Mouse (Mus musculus): ENCODE data around the gene Kank3. TPM values are rescaled to one million over a fixed set of nuclear protein-coding genes. Genes with fewer than 3 reads are reported as not detected.

Kank3 gene
- polyA plus RNA-seq (2017; shearing (Covaris generic)), result 4.7 TPM

DNA sequence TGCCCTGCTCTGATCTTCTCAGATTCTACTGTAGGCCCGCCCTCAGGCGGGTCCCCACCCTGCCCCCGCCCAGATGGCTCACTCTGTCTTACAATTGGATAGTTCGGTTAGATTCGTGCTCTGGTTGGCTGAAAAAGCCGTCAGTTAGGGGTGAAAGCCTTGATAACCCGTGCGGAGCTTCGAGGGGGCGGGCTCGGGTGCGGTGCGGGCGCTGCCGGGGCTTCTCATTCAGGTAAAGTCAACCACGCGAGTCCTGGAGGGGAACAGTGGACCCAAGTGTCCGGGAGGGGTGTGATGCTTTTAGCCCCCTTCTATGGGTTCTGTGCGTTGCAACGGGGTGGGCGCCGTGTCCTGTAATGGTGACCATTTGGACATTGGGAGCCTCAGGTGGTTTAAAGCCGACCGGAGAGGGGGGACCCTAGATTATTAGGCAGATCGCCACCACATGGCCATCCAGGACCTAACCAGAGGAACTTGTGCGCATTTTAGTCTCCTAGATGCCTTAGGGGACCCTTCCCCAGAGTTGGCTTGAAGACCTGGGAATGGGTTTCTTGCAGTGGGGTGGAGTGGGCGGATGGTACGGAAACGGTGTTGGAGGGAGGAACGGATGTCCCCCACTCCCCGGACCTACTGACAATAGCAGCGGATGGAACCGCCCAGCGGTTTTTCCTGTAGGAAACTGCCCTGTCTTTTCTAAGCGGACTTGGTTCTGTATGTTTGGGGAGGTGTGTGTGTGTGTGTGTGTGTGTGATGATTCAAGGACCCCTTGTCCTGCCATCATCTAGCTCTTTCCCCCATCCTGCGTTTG lies at the start of gene Kank3:
TSS of gene Kank3 (plus strand) at position 186 of the 808 bp plus-strand sequence.

DNA sequence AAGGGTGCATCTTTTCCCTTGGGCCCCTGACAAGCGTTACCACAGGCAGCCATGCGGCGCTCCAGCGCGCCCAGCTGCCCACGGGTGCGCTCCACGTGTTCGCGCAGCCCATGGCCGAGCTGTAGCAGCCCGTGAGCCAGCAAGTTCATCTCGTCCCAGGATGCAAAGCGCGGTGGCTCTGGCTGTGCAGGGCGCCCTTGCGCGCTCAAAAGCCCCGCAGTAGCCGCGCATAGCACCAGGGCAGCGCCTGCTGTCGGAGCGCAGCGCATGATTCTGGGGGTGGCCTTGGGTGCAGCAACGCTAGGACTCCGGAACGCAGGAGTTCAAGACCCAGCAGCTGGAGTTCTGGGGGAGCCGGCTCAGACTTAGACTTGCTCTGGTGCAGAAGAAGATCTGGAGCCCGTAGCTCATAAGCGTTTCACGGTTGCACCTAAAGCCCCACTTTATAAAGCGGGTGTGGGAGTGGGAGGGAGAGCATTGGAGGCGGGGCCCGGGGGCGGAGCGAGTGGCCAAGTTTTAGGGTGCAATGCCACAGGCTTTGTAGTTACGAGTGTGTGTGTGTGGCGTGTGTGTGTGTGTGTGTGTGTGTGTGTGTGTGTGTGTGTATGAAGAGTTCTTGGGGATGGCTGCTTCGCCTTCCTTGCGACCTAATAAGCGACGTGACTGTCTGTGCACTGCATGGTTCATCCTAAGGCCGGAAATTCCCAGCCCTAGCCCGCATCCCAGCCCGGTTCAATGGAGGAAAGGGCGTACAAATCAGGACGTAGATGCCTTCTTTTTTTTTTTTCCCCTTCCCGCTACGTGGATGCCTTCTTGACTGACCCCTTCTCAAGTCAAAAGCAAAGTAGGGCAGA lies 29.0 kb upstream of the Kank3 start, which contains the start of gene Angptl4:
TSS of gene Angptl4 (minus strand) at position 707 of the 854 bp plus-strand sequence.

DNA sequence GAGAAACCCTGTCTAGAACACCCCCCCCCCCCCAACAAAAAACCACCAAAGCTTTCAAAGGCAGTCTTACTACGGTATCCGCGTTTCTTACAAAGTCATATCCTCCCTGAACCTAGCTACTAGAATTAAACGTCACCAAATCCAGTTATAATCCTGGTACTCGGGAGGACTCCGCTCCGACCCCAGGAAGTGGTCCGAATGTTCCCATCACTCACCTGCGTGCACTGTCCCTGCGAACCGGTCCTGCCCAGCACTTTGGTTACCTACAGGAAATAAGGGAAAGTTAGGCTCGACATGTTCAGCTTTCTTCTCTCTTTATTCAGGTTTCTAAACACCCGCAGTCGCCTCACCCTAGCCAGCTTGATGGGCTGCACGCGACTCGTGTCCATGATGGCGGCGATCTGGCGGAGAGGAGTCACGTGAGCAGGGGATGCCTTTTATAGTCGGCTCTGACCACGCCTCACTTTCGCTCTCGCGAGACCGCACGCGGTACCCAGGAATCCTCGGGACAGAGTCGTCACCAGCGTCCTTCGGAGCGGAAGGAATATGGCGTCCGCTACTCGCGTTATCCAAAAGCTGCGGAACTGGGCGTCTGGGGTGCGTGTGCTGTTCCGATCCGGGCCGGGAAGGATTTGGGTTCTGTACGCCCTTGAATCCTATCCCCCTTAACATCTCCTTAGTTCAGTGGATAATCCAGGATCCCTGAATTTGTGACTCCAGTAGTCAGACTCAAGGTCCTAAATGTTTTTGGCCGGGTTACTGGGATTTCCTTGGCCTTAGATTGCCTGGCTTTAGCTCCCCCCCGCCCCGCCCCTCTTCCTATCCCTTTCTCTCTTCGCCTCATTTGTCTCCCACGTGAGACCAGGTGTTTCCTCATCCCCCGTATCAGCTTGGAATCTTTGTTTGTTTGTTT lies 14.0 kb downstream of the Kank3 start, which contains the start of the genes Rps28 and Ndufa7:
TSS of gene Rps28 (minus strand) at position 479 of the 913 bp plus-strand sequence.
TSS of gene Ndufa7 (plus strand) at position 489 of the 913 bp plus-strand sequence.

DNA sequence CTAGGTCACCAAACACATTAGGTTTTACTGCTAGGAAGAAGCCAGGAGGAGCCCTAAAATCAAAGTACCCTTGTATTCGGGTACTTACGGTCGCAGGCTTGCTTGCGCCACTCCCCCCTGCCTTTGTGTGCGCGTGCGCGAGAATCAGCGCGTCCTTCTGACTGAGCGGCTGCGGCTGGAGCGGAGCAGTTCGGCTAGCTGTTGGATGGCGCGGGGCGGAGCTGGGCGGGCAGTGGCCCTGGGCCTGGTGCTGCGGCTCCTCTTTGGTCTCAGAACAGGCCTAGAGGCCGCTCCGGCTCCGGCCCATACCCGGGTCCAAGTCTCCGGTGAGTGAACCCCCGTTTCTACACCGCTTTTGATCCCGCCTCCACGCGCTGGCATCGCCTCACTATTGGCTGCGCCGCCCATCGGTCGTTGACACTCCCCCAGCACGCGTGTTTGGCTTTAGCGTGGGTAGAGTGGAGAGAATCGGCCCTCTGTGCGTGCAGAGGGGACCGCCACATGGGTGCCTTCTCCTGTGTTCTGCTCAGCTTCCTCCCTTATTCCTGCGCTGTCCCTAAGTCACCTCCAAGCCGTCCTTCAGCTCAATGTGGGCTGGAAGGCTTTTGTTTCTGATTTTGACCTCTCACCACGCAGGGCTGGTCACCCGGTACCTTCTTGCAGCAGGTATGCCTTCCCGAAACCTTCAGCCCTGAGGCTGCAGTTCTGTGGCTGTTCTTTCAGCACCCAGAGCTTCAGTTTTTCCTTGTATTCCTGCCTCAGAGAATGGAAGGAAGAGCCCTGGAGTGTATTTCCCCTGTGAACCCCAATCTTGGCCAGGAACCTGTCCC lies 32.9 kb downstream of the Kank3 start, which contains the start of gene Cd320:
TSS of gene Cd320 (plus strand) at position 126 of the 830 bp plus-strand sequence.

Other genes with a start within 250 kb of the Kank3 start
- gene Zfp414, start 181.4 kb upstream of the Kank3 start, polyA plus RNA-seq (2017; shearing (Covaris generic)), result 70.8 TPM
- gene Pram1, start 172.5 kb upstream of the Kank3 start, polyA plus RNA-seq (2017; shearing (Covaris generic)), result 1.4 TPM
- gene Hnrnpm, start 123.7 kb upstream of the Kank3 start, polyA plus RNA-seq (2017; shearing (Covaris generic)), result 424 TPM
- 68.9 TPM for gene March2, start 91.8 kb upstream of the Kank3 start, polyA plus RNA-seq (2017; shearing (Covaris generic))
- gene Rab11b, start 50.0 kb upstream of the Kank3 start, polyA plus RNA-seq (2017; shearing (Covaris generic)), result 317 TPM
- 6.5 TPM for gene Angptl4, start 28.7 kb upstream of the Kank3 start, polyA plus RNA-seq (2017; shearing (Covaris generic))
- gene Rps28, start 14.0 kb downstream of the Kank3 start, polyA plus RNA-seq (2017; shearing (Covaris generic)), result 865 TPM
- 364 TPM for gene Ndufa7, start 14.1 kb downstream of the Kank3 start, polyA plus RNA-seq (2017; shearing (Covaris generic))
- gene Cd320, start 32.6 kb downstream of the Kank3 start, polyA plus RNA-seq (2017; shearing (Covaris generic)), result 35.5 TPM
- not detected for gene Gm7029, start 63.3 kb downstream of the Kank3 start, polyA plus RNA-seq (2017; shearing (Covaris generic))
- gene Kifc1, start 80.1 kb downstream of the Kank3 start, polyA plus RNA-seq (2017; shearing (Covaris generic)), result 3.7 TPM
- gene Platr17, start 94.6 kb downstream of the Kank3 start, polyA plus RNA-seq (2017; shearing (Covaris generic)), result 3.8 TPM
- gene Daxx, start 98.9 kb downstream of the Kank3 start, polyA plus RNA-seq (2017; shearing (Covaris generic)), result 134 TPM
- 751 TPM for gene Tapbp, start 105.4 kb downstream of the Kank3 start, polyA plus RNA-seq (2017; shearing (Covaris generic))
- gene Zbtb22, start 105.4 kb downstream of the Kank3 start, polyA plus RNA-seq (2017; shearing (Covaris generic)), result 22.8 TPM
- 165 TPM for gene Rgl2, start 119.0 kb downstream of the Kank3 start, polyA plus RNA-seq (2017; shearing (Covaris generic))
- 132 TPM for gene Pfdn6, start 129.8 kb downstream of the Kank3 start, polyA plus RNA-seq (2017; shearing (Covaris generic))
- 64.9 TPM for gene Wdr46, start 130.1 kb downstream of the Kank3 start, polyA plus RNA-seq (2017; shearing (Covaris generic))
- gene B3galt4, start 141.0 kb downstream of the Kank3 start, polyA plus RNA-seq (2017; shearing (Covaris generic)), result 34.8 TPM
- gene Vps52, start 145.3 kb downstream of the Kank3 start, polyA plus RNA-seq (2017; shearing (Covaris generic)), result 96.8 TPM
- 2,339 TPM for gene Rps18, start 145.5 kb downstream of the Kank3 start, polyA plus RNA-seq (2017; shearing (Covaris generic))
- 13,592 TPM for gene H2-K1, start 189.8 kb downstream of the Kank3 start, polyA plus RNA-seq (2017; shearing (Covaris generic))
- gene Ring1, start 214.2 kb downstream of the Kank3 start, polyA plus RNA-seq (2017; shearing (Covaris generic)), result 24.7 TPM
- 47.8 TPM for gene H2-Ke6, start 217.5 kb downstream of the Kank3 start, polyA plus RNA-seq (2017; shearing (Covaris generic))
- 165 TPM for gene Slc39a7, start 221.2 kb downstream of the Kank3 start, polyA plus RNA-seq (2017; shearing (Covaris generic))
- gene Rxrb, start 221.3 kb downstream of the Kank3 start, polyA plus RNA-seq (2017; shearing (Covaris generic)), result 25.2 TPM
- 3.0 TPM for gene Col11a2, start 228.9 kb downstream of the Kank3 start, polyA plus RNA-seq (2017; shearing (Covaris generic))

Measured in inflammation-experienced regulatory T-cells, adult 16 weeks (primary cell).